Mouse (Mus musculus): ENCODE data around the gene 4932438A13Rik. TPM values are rescaled to one million over a fixed set of nuclear protein-coding genes. Genes with fewer than 3 reads are reported as not detected.

The 4932438A13Rik gene
- polyA plus RNA-seq, 1 experiment from 2014 or later = 55.3 TPM

DNA sequence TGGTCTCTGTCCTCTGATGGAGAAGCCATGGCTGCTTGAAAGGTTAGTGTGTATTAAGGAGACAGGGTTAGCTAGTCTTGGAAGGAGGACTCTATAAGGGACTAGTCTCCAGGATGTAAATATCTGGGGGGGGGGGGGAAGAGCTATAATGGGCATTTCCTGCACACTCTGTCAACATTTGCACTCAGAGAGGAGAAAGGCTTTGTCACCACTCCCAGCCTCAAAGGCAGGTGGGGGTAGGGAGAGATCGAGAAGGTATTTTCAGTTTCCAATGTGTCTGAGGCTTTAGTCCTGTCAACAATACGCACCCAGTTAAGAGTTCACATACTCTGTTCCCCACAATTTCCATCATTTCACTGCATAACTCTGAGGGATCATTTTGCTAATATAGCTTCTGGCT is 28.1 kb upstream of the 4932438A13Rik start:
- Histone ChIP-seq H3K9me3 (replicated peaks; ENCODE audit: control insufficient read depth, low read length) (no peaks in the 10 kb centered on the region), H3K27me3 (replicated peaks; ENCODE audit: control insufficient read depth, insufficient read depth, low read length) (no peaks in the 10 kb centered on the region), H3K4me3 (ENCODE audit: low read depth, low read length) (no peak overlapping the region), H3K4me2 (ENCODE audit: low read length) (no peak overlapping the region), H3K9ac (ENCODE audit: low read length) (no peak overlapping the region), H3K27ac (ENCODE audit: low read depth, low read length) (no peak overlapping the region), H3K36me3 (ENCODE audit: control insufficient read depth, insufficient read depth, low read length) (no peaks in the 10 kb centered on the region), H3K4me1 (ENCODE audit: control insufficient read depth, insufficient read depth, low read length) (no peaks in the 10 kb centered on the region)
- WGBS = 87% methylated on average over 2 of the region's 2 CpGs
- DNase-seq (ENCODE audit: low spot score) (no peak), ATAC-seq (no peak)

DNA sequence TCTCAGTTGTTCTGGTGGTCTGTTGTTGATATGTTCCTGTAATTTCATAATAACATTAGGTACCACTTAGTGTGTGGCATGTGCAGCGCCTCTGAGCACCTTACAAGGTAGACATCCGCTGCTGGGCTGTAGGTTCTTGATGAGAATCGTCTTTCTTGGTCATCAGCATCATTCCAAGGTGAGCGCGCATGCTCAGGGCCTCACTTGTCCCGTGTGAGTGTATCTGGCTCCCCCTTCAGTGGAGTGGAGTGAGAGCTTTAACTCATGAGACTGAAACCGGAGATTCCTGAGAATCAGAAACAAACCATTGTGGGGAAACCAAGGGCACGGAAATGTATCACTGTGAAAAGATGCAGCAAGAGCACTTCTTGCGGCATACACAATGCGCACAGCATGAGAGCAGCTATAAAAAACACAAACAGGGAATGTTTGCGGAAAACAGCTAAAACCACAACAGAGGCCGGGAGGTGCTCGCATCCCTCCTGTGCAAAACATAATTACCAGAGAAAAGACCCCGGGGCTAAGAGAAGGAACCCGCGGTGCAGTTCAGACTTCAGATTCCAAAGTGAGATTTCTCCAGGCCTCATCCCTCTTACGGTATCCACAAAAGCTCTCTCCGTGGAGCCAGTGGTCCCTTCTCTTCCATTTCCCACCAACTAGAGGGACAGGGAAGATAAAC is 27.2 kb upstream of the 4932438A13Rik start:
- Histone ChIP-seq H3K9me3 (replicated peaks; ENCODE audit: control insufficient read depth, low read length) (no peaks in the 10 kb centered on the region), H3K4me1 (ENCODE audit: control insufficient read depth, insufficient read depth, low read length) (no peaks in the 10 kb centered on the region), H3K27me3 (replicated peaks; ENCODE audit: control insufficient read depth, insufficient read depth, low read length) (no peaks in the 10 kb centered on the region), H3K27ac (ENCODE audit: low read depth, low read length) (no peak overlapping the region), H3K36me3 (ENCODE audit: control insufficient read depth, insufficient read depth, low read length) (no peaks in the 10 kb centered on the region), H3K4me2 (ENCODE audit: low read length) (peak overlapping the region; percentile 41), H3K9ac (ENCODE audit: low read length) (peak overlapping the region; percentile 46; the same call in 1 of the 2 replicates), H3K4me3 (ENCODE audit: low read depth, low read length) (peak overlapping the region; percentile 14)
- DNase-seq (ENCODE audit: low spot score) (peak; percentile 68), ATAC-seq (peak; percentile 66)
- 16% methylated on average over 18 of the region's 18 CpGs for WGBS

DNA sequence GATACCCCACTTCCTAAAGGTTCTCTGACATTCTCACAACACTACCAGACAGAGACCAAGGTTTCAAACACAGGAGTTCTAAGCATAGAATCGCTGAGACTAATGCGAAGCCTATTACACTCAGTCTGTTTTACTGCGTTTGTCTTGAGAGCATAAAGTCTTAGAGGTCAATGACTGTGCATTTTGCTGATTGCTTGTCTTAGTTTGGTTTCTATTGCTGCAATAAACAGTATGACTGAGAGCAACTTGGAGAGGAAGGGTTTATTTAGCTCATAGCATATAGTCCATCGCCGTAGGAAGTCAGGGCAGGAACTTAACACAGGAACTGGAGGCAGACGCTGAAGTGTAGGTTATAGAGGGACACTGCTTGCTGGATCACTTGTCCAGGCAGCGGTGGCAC is 26.1 kb upstream of the 4932438A13Rik start:
- no peaks in the 10 kb centered on the region for H3K27me3 ChIP-seq (replicated peaks; ENCODE audit: control insufficient read depth, insufficient read depth, low read length)
- H3K4me3 ChIP-seq (ENCODE audit: low read depth, low read length) = no peak overlapping the region
- DNase-seq (ENCODE audit: low spot score) (no peak), ATAC-seq (no peak)
- H3K9me3 ChIP-seq (replicated peaks; ENCODE audit: control insufficient read depth, low read length) = no peaks in the 10 kb centered on the region
- H3K27ac ChIP-seq (ENCODE audit: low read depth, low read length) = no peak overlapping the region
- WGBS = 88% methylated on average over 7 of the region's 7 CpGs
- no peak overlapping the region for H3K9ac ChIP-seq (ENCODE audit: low read length)
- H3K4me1 ChIP-seq (ENCODE audit: control insufficient read depth, insufficient read depth, low read length) = no peaks in the 10 kb centered on the region
- H3K36me3 ChIP-seq (ENCODE audit: control insufficient read depth, insufficient read depth, low read length) = no peaks in the 10 kb centered on the region
- no peak overlapping the region for H3K4me2 ChIP-seq (ENCODE audit: low read length)

DNA sequence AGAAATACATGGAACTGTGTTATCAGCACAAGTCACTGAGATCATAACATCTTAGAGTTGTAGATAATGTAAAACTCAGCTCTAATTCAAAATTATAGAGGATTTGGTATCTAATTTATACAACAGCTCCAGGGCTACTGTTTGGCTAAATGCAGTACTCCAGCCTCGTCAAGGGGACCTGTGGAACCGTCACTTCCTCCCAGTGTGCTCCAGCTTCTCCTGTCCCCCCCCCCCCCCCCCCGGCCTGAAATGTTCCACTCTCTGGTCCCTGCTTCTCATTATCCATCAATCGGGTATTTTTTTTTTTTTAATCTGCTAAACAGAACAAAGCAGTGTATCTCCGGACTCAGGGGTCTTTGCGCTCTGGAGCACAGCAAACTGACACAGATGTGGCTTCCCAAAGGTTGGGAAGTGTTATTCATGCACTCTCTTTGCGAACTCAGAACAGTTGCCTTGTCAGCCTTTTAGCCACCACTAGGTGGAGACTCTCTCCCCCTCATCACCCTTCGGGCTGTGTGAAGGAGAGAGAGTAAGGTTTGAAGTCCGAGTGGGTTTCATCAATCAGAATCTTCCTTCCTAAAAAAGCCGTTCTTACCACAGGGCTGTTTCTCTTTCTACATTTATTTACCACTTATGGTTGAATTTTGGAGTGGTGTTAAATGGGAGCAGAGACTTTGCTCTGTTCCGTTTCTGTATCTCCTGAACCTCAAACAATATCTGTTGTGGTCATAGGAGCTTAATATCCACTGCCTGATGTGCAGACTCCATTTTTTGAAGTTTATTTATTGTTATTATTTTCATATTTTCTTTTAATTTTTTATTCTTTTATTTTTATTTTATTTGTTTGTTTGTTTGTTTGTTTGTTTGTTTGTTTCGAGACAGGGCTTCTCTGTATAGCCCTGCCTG is 22.0 kb upstream of the 4932438A13Rik start:
- Histone ChIP-seq H3K27me3 (replicated peaks; ENCODE audit: control insufficient read depth, insufficient read depth, low read length) (no peaks in the 10 kb centered on the region), H3K4me3 (ENCODE audit: low read depth, low read length) (no peak overlapping the region), H3K9me3 (replicated peaks; ENCODE audit: control insufficient read depth, low read length) (no peaks in the 10 kb centered on the region), H3K4me2 (ENCODE audit: low read length) (no peak overlapping the region), H3K36me3 (ENCODE audit: control insufficient read depth, insufficient read depth, low read length) (no peaks in the 10 kb centered on the region), H3K27ac (ENCODE audit: low read depth, low read length) (no peak overlapping the region), H3K4me1 (ENCODE audit: control insufficient read depth, insufficient read depth, low read length) (no peaks in the 10 kb centered on the region), H3K9ac (ENCODE audit: low read length) (no peak overlapping the region)
- WGBS = 19% methylated on average over 12 of the region's 12 CpGs
- ATAC-seq = peak; percentile 88
- DNase-seq (ENCODE audit: low spot score) = peak; percentile 82

GRCm38 (mm10) chr3:36853733-36854440 is 9.0 kb upstream of the 4932438A13Rik start:
- Histone ChIP-seq H3K27me3 (replicated peaks; ENCODE audit: control insufficient read depth, insufficient read depth, low read length) (no peaks in the 10 kb centered on the region), H3K9me3 (replicated peaks; ENCODE audit: control insufficient read depth, low read length) (no peaks in the 10 kb centered on the region), H3K4me3 (ENCODE audit: low read depth, low read length) (no peak overlapping the region), H3K4me1 (ENCODE audit: control insufficient read depth, insufficient read depth, low read length) (no peaks in the 10 kb centered on the region), H3K4me2 (ENCODE audit: low read length) (no peak overlapping the region), H3K36me3 (ENCODE audit: control insufficient read depth, insufficient read depth, low read length) (no peaks in the 10 kb centered on the region), H3K27ac (ENCODE audit: low read depth, low read length) (no peak overlapping the region), H3K9ac (ENCODE audit: low read length) (no peak overlapping the region)
- no peak for ATAC-seq
- 78% methylated on average over 10 of the region's 10 CpGs for WGBS
- DNase-seq (ENCODE audit: low spot score) = no peak

DNA sequence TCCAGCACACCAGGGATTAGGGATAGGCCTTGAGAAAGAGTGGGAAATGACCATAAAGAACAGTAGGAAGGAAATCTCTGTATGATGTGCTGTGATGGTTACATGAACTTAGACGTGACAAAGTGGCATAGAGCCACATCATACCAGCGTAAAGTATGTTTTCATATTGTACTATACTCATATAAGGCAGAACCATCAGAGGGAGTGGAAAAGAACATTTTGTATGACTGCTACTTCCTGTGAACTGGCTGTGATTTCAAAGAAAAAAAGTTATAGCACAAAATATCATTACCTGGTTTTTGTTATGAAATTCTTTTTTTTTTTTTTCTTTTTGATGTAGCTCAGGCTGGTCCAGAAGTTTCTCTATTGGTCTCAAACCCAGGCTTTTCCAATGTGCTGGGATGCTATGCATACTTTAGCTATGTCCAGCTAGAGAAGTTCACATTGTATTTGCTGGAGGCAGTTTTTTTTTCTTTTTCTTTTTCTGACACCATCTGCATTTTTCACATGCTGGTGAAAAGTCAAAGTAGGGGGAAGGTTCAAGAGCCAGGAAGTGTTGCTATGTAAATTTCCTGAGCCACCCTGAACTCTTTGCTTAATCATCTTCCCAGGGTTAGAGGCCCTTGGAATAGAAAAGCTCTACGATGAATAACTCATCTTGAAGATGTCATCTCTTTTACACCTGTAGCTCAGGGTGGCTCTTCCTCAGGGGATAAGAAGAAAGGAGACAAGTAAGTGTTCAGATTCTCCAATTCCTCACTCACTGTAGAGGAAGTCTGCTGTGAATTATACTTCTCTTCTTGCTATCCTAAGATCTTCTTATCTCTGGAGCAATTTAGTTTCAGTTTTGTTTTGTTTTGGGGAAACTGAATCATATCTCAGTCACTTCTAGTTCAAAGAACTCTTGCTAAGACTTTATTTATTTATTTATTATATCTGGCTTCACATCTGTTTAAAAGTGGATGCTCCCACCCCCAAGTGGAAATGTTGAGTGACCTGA is 1.2 kb upstream of the 4932438A13Rik start:
- H3K27ac ChIP-seq (ENCODE audit: low read depth, low read length) = no peak overlapping the region
- DNase-seq (ENCODE audit: low spot score) (no peak), ATAC-seq (no peak)

DNA sequence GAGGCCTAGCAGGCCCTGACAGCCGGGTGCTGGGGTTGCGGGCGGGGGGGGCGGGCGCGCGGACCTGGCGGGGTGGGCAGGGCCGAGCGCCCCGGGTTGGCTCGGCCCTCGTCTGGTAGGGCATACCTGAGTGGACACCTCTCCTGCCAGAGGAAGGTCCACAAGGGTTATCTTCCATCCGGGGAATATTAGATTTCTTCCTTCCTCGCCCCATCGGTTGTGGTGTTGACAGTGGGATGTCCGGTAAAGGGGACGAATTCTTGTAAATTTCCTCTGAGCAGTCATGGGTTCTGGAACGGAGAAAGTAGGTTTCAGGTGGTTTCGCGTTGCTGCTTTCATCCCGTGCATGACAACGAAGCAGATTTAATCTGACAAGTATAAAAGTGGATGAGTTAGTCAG is 523 bp downstream of the 4932438A13Rik start:
- DNase-seq (ENCODE audit: low spot score) = peak; percentile 7
- WGBS = 4% methylated on average over 21 of the region's 23 CpGs

More for the DNA sequence above, 1.2 kb upstream of the 4932438A13Rik start:
- H3K4me2 ChIP-seq (ENCODE audit: low read length) = no peak overlapping the region
- WGBS = 97% methylated on average over 3 of the region's 3 CpGs
- H3K9me3 ChIP-seq (replicated peaks; ENCODE audit: control insufficient read depth, low read length) = no peaks in the 10 kb centered on the region
- no peak overlapping the region for H3K9ac ChIP-seq (ENCODE audit: low read length)
- no peaks in the 10 kb centered on the region for H3K27me3 ChIP-seq (replicated peaks; ENCODE audit: control insufficient read depth, insufficient read depth, low read length)
- no peak overlapping the region for H3K4me3 ChIP-seq (ENCODE audit: low read depth, low read length)
- H3K36me3 ChIP-seq (ENCODE audit: control insufficient read depth, insufficient read depth, low read length) = peaks cover 8% of the 10 kb centered on the region
- peaks cover 4% of the 10 kb centered on the region; the same call in 1 of the 2 replicates for H3K4me1 ChIP-seq (ENCODE audit: control insufficient read depth, insufficient read depth, low read length)

GRCm38 (mm10) chr3:36863881-36864280 is 977 bp downstream of the 4932438A13Rik start:
- Histone ChIP-seq H3K27ac (ENCODE audit: low read depth, low read length) (no peak overlapping the region), H3K4me3 (ENCODE audit: low read depth, low read length) (peak overlapping the region; percentile 80), H3K4me2 (ENCODE audit: low read length) (peak overlapping the region; percentile 72), H3K9ac (ENCODE audit: low read length) (peak overlapping the region; percentile 80), H3K4me1 (ENCODE audit: control insufficient read depth, insufficient read depth, low read length) (peaks cover 4% of the 10 kb centered on the region; the same call in 1 of the 2 replicates), H3K9me3 (replicated peaks; ENCODE audit: control insufficient read depth, low read length) (no peaks in the 10 kb centered on the region), H3K36me3 (ENCODE audit: control insufficient read depth, insufficient read depth, low read length) (peaks cover 8% of the 10 kb centered on the region), H3K27me3 (replicated peaks; ENCODE audit: control insufficient read depth, insufficient read depth, low read length) (no peaks in the 10 kb centered on the region)
- DNase-seq (ENCODE audit: low spot score) = no peak
- ATAC-seq = no peak
- 85% methylated on average over 4 of the region's 4 CpGs for WGBS

More for the DNA sequence above, 523 bp downstream of the 4932438A13Rik start:
- H3K27me3 ChIP-seq (replicated peaks; ENCODE audit: control insufficient read depth, insufficient read depth, low read length) = no peaks in the 10 kb centered on the region
- H3K9ac ChIP-seq (ENCODE audit: low read length) = peak overlapping the region; percentile 80
- H3K4me2 ChIP-seq (ENCODE audit: low read length) = peak overlapping the region; percentile 72
- H3K4me3 ChIP-seq (ENCODE audit: low read depth, low read length) = peak overlapping the region; percentile 80
- peaks cover 8% of the 10 kb centered on the region for H3K36me3 ChIP-seq (ENCODE audit: control insufficient read depth, insufficient read depth, low read length)
- 0 out of 2 replicates have a peak overlapping the region, but pooled peaks have one; percentile 58 for H3K27ac ChIP-seq (ENCODE audit: low read depth, low read length)
- H3K9me3 ChIP-seq (replicated peaks; ENCODE audit: control insufficient read depth, low read length) = no peaks in the 10 kb centered on the region
- peak; percentile 22; the same call in 1 of the 2 replicates for ATAC-seq
- H3K4me1 ChIP-seq (ENCODE audit: control insufficient read depth, insufficient read depth, low read length) = peaks cover 4% of the 10 kb centered on the region; the same call in 1 of the 2 replicates
